Mouse (Mus musculus): ENCODE results near the gene Ifngr2. TPM values are rescaled to one million over a fixed set of nuclear protein-coding genes. Genes with fewer than 3 reads are reported as not detected.
A peak's percentile ranks its signal among the peaks of the same experiment; 100 is the strongest.

Ifngr2 gene
- total RNA-seq, 1 experiment from 2014 or later = 49.4 TPM

- peak; percentile 46 for ATAC-seq (replicated peaks; ENCODE audit: insufficient number of reproducible peaks, low FRiP score, low TSS enrichment, poor library complexity, severe bottlenecking)
Measured at GRCm38 (mm10) chr16:91533097-91534001, 13.5 kb upstream of the Ifngr2 start.

- peak; percentile 78; the same call in 1 of the 2 replicates for ATAC-seq (replicated peaks; ENCODE audit: insufficient number of reproducible peaks, low FRiP score, low TSS enrichment, poor library complexity, severe bottlenecking)
Measured at GRCm38 (mm10) chr16:91534477-91534876, 12.4 kb upstream of the Ifngr2 start.

- ATAC-seq (replicated peaks; ENCODE audit: insufficient number of reproducible peaks, low FRiP score, low TSS enrichment, poor library complexity, severe bottlenecking) = no peak
Measured at GRCm38 (mm10) chr16:91534888-91535287, 12.0 kb upstream of the Ifngr2 start.

GRCm38 (mm10) chr16:91536372-91536771 is 10.5 kb upstream of the Ifngr2 start:
- ATAC-seq (replicated peaks; ENCODE audit: insufficient number of reproducible peaks, low FRiP score, low TSS enrichment, poor library complexity, severe bottlenecking) = no peak

GRCm38 (mm10) chr16:91537065-91537464 is 9.8 kb upstream of the Ifngr2 start:
- no peak for ATAC-seq (replicated peaks; ENCODE audit: insufficient number of reproducible peaks, low FRiP score, low TSS enrichment, poor library complexity, severe bottlenecking)

- peak; percentile 79 for ATAC-seq (replicated peaks; ENCODE audit: insufficient number of reproducible peaks, low FRiP score, low TSS enrichment, poor library complexity, severe bottlenecking)
Measured at GRCm38 (mm10) chr16:91538051-91538450, 8.8 kb upstream of the Ifngr2 start.

- ATAC-seq (replicated peaks; ENCODE audit: insufficient number of reproducible peaks, low FRiP score, low TSS enrichment, poor library complexity, severe bottlenecking) = no peak
Measured at GRCm38 (mm10) chr16:91538513-91538912, 8.4 kb upstream of the Ifngr2 start.

- no peak for ATAC-seq (replicated peaks; ENCODE audit: insufficient number of reproducible peaks, low FRiP score, low TSS enrichment, poor library complexity, severe bottlenecking)
Measured at GRCm38 (mm10) chr16:91541573-91542081, 5.2 kb upstream of the Ifngr2 start.

GRCm38 (mm10) chr16:91543619-91544018 is 3.3 kb upstream of the Ifngr2 start:
- no peak for ATAC-seq (replicated peaks; ENCODE audit: insufficient number of reproducible peaks, low FRiP score, low TSS enrichment, poor library complexity, severe bottlenecking)

- ATAC-seq (replicated peaks; ENCODE audit: insufficient number of reproducible peaks, low FRiP score, low TSS enrichment, poor library complexity, severe bottlenecking) = 0 out of 2 replicates have a peak, but pooled peaks have one; percentile 8
Measured at GRCm38 (mm10) chr16:91545597-91546281, 1.1 kb upstream of the Ifngr2 start.

GRCm38 (mm10) chr16:91546391-91546835 is 459 bp upstream of the Ifngr2 start:
- ATAC-seq (replicated peaks; ENCODE audit: insufficient number of reproducible peaks, low FRiP score, low TSS enrichment, poor library complexity, severe bottlenecking) = peak; percentile 80

- peak; percentile 65 for ATAC-seq (replicated peaks; ENCODE audit: insufficient number of reproducible peaks, low FRiP score, low TSS enrichment, poor library complexity, severe bottlenecking)
Measured at GRCm38 (mm10) chr16:91547974-91548373, 1.1 kb downstream of the Ifngr2 start.

- no peak for ATAC-seq (replicated peaks; ENCODE audit: insufficient number of reproducible peaks, low FRiP score, low TSS enrichment, poor library complexity, severe bottlenecking)
Measured at GRCm38 (mm10) chr16:91548586-91548985, 1.7 kb downstream of the Ifngr2 start.

GRCm38 (mm10) chr16:91548996-91549395 is 2.1 kb downstream of the Ifngr2 start:
- no peak for ATAC-seq (replicated peaks; ENCODE audit: insufficient number of reproducible peaks, low FRiP score, low TSS enrichment, poor library complexity, severe bottlenecking)

- ATAC-seq (replicated peaks; ENCODE audit: insufficient number of reproducible peaks, low FRiP score, low TSS enrichment, poor library complexity, severe bottlenecking) = no peak
Measured at GRCm38 (mm10) chr16:91549616-91550015, 2.7 kb downstream of the Ifngr2 start.

- no peak for ATAC-seq (replicated peaks; ENCODE audit: insufficient number of reproducible peaks, low FRiP score, low TSS enrichment, poor library complexity, severe bottlenecking)
Measured at GRCm38 (mm10) chr16:91551081-91551524, 4.2 kb downstream of the Ifngr2 start.

- no peak for ATAC-seq (replicated peaks; ENCODE audit: insufficient number of reproducible peaks, low FRiP score, low TSS enrichment, poor library complexity, severe bottlenecking)
Measured at GRCm38 (mm10) chr16:91552072-91552471, 5.2 kb downstream of the Ifngr2 start.

- ATAC-seq (replicated peaks; ENCODE audit: insufficient number of reproducible peaks, low FRiP score, low TSS enrichment, poor library complexity, severe bottlenecking) = no peak
Measured at GRCm38 (mm10) chr16:91553625-91554024, 6.8 kb downstream of the Ifngr2 start.

GRCm38 (mm10) chr16:91555017-91555605 is 8.2 kb downstream of the Ifngr2 start:
- ATAC-seq (replicated peaks; ENCODE audit: insufficient number of reproducible peaks, low FRiP score, low TSS enrichment, poor library complexity, severe bottlenecking) = no peak

Measured in monocyte, adult 5-6 weeks (primary cell).